Mouse (Mus musculus) liver, embryonic 14.5 days (tissue): ENCODE results near the gene Med27. TPM values are rescaled to one million over a fixed set of nuclear protein-coding genes. Genes with fewer than 3 reads are reported as not detected.

Experiments
- ATAC-seq: fragments of 200-750 bp; cut with Nextera tagmentation; 2 replicates; pipeline ENCODE4 v1.8.0; 2017; ENCODE audit warnings: moderate number of reproducible peaks, mild to moderate bottlenecking, moderate library complexity; ENCODE audit not compliant: insufficient read depth
- DNase-seq, 3 experiments: peaks; one replicate each; pipeline ENCODE4 v3.0.0-alpha.2; 2012 to 2013; ENCODE audit warnings: low read depth in 3 of 3, low spot score in 3 of 3
- H3K27ac ChIP-seq: fragments of 300-500 bp; sonication (generic); 2 replicates; pipeline ENCODE4 v1.5.1; 2014; ENCODE audit warnings: moderate library complexity, mild to moderate bottlenecking, control low read depth, inconsistent platforms
- H3K27me3 ChIP-seq: fragments of 300-500 bp; sonication (generic); 2 replicates; pipeline ENCODE4 v1.6.1; 2014; ENCODE audit warnings: mild to moderate bottlenecking, low read length, moderate library complexity; ENCODE audit not compliant: control insufficient read depth, insufficient read depth
- H3K36me3 ChIP-seq: fragments of 300-500 bp; sonication (generic); replicated peaks from 2 replicates; pipeline ENCODE4 v1.6.1; 2014; ENCODE audit warnings: low read depth; ENCODE audit not compliant: control insufficient read depth, insufficient read depth
- H3K4me1 ChIP-seq, 2 experiments: fragments of 200-500 bp in 1 of 2; fragments of 300-500 bp in 1 of 2; sonication (generic) in 1 of 2; replicated peaks; 2 replicates each; pipeline ENCODE4 v1.6.1; 2012 to 2014; ENCODE audit warnings: antibody characterized with exemption in 1 of 2, inconsistent platforms in 1 of 2, low read length in 1 of 2; ENCODE audit not compliant: control insufficient read depth in 2 of 2, insufficient read depth in 2 of 2
- H3K4me2 ChIP-seq: fragments of 300-500 bp; sonication (generic); 2 replicates; pipeline ENCODE4 v1.6.1; 2014; ENCODE audit warnings: low read depth, mild to moderate bottlenecking, control low read depth, moderate library complexity
- H3K4me3 ChIP-seq, 2 experiments: fragments of 200-500 bp in 1 of 2; fragments of 300-500 bp in 1 of 2; sonication (generic) in 1 of 2; 2 replicates each; pipeline ENCODE4 v1.5.1; 2012 to 2014; ENCODE audit warnings: low read depth in 2 of 2, low read length in 2 of 2, mild to moderate bottlenecking in 2 of 2, control low read depth in 1 of 2, inconsistent platforms in 1 of 2, moderate library complexity in 1 of 2; ENCODE audit not compliant: insufficient read depth in 1 of 2
- H3K9ac ChIP-seq: fragments of 300-500 bp; sonication (generic); replicated peaks from 2 replicates; pipeline ENCODE4 v1.6.1; 2014; ENCODE audit warnings: mild to moderate bottlenecking, control low read depth, moderate library complexity
- H3K9me3 ChIP-seq: fragments of 300-500 bp; sonication (generic); 2 replicates; pipeline ENCODE4 v1.6.1; 2016; ENCODE audit warnings: low read length, mixed read lengths; ENCODE audit not compliant: control insufficient read depth
- CTCF ChIP-seq: IDR thresholded peaks from 2 replicates; pipeline ENCODE4 v1.5.1; 2016; ENCODE audit warnings: antibody characterized with exemption, low read depth, control low read depth
- EP300 ChIP-seq: IDR thresholded peaks from 2 replicates; pipeline ENCODE4 v1.6.1; 2016; ENCODE audit warnings: antibody characterized with exemption, low read depth
- WGBS: fragments of 180-500 bp; shearing (Covaris S2); extraction: QIAGEN DNeasy Blood & Tissue Kit; methylation state at CpG from one replicate; pipeline ENCODE4 v1.1.7; 2014; ENCODE audit not compliant: insufficient replicate concordance; 5-methylcytosine and 5-hydroxymethylcytosine counted together
- polyA plus RNA-seq, 2 experiments: library from polyadenylated mRNA; depleted of rRNA in 1 of 2; stranded (reverse) in 1 of 2; unstranded in 1 of 2; fragments of >200 nt; fragmentation: Nextera tagmentation in 1 of 2; extraction: Ambion mirVana in 1 of 2; gene quantifications; 2 replicates each; pipeline versions ENCODE4 v1.2.1 to v1.2.3; 2012 to 2014

Med27 gene
- polyA plus RNA-seq, 2 experiments = 15.0 to 16.5 TPM

DNA sequence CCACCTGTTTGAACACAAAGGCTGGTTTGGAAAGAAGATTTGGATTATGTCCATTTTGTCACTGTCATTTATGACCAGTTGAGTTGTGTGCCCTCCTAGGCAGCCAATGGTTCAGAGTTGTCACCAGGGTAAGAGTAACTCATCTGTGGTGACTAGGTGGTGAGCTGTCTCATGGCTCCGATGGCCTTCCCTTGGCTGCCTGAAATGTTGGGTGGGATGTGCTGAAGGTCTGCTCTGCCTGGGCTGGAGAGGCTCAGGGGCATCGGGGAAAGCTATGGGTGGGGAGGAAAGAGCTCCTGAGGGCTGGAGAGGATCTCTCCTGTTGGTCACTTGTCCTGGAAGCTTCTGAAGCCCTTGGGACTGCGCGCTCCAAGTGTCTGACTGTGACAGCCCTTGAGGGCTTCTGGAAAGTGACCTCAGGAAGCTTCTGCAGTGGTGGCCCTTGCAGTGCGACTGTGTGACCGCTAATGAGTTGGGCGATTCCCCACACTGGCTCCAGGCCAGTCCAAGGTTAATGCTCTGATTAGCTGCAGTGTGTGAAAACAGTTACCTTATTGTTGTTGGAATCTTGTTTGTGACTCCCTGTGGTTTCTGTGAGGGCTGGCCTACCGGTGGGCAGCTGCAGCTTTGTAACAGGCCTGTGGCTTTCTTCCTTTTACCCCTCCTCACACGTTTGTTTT lies 12.2 kb downstream of the Med27 start:
- no peaks in the 10 kb centered on the region for H3K36me3 ChIP-seq
- TF ChIP-seq CTCF (no peak), EP300 (no peak)
- no peak for DNase-seq
- WGBS = 58% methylated on average over 9 of the region's 9 CpGs
- H3K4me3 ChIP-seq = no peak overlapping the region
- ATAC-seq = no peak
- H3K9ac ChIP-seq = no peak overlapping the region
- H3K4me1 ChIP-seq = no peaks in the 10 kb centered on the region
- H3K27me3 ChIP-seq = no peaks in the 10 kb centered on the region
- H3K4me2 ChIP-seq = no peak overlapping the region
- no peak overlapping the region for H3K27ac ChIP-seq
- no peaks in the 10 kb centered on the region for H3K9me3 ChIP-seq

DNA sequence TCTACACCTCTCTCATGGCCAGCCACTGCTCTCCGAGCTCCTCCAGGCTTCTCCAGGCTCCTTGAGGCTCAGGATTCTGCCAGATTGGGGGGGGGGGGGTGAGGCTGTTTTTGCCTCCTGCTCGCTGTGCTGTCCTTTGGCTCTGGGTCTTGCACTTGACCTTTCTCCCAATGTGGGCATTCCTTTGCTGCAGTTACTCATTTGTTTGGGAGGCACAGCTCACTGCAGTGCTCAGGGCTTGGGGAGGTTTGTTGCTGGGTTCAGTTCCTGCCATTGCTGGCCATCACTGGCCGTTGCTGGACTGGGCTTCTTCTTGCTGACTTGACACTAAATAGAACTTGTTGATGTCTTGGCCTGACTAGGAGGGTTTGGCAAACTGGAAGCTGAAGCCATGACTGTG lies 14.3 kb downstream of the Med27 start:
- TF ChIP-seq EP300 (no peak), CTCF (no peak)
- no peak overlapping the region for H3K4me3 ChIP-seq
- H3K27ac ChIP-seq = no peak overlapping the region
- 64% methylated on average over 3 of the region's 3 CpGs for WGBS
- H3K27me3 ChIP-seq = no peaks in the 10 kb centered on the region
- no peak overlapping the region for H3K4me2 ChIP-seq
- no peaks in the 10 kb centered on the region for H3K9me3 ChIP-seq
- no peak for DNase-seq
- H3K36me3 ChIP-seq = no peaks in the 10 kb centered on the region
- no peak for ATAC-seq
- no peak overlapping the region for H3K9ac ChIP-seq
- no peaks in the 10 kb centered on the region for H3K4me1 ChIP-seq

DNA sequence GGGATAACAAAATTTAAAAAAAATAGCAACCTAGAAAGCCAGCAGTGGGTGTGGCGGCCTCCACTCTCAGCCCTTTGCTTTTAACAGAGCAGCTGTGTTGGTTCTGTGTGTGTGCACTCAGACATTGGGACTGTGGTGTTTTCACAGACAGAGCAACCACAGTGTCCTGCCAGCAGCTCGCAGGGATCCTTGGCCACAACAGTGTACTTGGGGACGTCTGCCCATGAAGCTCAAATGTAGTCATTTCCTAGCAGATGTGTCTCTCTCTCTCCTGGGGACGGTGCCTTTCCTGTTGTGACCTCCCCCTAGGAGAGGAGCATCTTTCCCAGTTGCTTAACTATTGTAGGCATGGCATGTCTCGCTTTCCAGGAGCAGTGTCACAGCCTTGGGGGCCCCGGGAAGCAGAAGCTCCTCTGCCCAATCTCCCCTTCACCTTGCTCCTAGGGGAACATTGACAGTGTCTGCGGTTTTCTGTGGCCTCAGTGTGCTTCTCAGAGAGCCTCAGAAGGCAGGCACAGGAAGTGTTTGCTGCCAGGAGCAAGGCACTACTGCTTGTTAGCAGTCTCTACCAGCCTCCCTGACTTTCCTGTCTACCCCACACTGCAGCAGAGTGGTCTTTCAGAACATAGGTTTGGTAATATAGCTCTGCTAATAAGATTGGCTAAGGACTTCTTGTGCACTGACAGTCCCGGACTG lies 18.5 kb downstream of the Med27 start:
- Histone ChIP-seq H3K27ac (no peak overlapping the region), H3K9ac (no peak overlapping the region), H3K4me3 (no peak overlapping the region), H3K4me2 (no peak overlapping the region), H3K4me1 (no peaks in the 10 kb centered on the region), H3K36me3 (no peaks in the 10 kb centered on the region), H3K27me3 (no peaks in the 10 kb centered on the region), H3K9me3 (no peaks in the 10 kb centered on the region)
- TF ChIP-seq CTCF = no peak
- no peak for TF ChIP-seq EP300
- no peak for DNase-seq
- ATAC-seq = no peak
- 58% methylated on average over 8 of the region's 8 CpGs for WGBS

DNA sequence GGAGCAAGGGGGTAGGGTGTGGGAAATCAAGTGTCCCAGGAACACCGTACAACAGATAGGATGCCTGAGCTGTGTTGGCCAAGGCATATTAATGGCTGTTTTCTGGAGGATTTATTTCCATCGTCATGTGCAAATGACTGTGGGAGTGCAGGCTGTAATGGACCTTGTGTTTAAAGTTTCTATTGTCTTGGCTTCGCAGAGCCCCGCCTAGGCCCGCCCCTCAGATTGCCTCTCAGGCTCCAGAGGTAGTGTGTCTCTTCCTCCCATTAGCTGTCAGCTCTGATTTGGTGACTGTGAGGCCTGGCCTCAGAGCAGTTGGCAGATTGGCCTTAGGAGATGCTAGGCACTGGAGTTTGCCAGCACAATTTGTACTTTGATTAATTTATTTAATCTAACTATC lies 22.1 kb downstream of the Med27 start:
- ATAC-seq = no peak
- TF ChIP-seq CTCF (no peak), EP300 (no peak)
- no peak overlapping the region for H3K27ac ChIP-seq
- no peak overlapping the region for H3K4me2 ChIP-seq
- H3K9ac ChIP-seq = no peak overlapping the region
- no peaks in the 10 kb centered on the region for H3K4me1 ChIP-seq
- 78% methylated on average over 5 of the region's 5 CpGs for WGBS
- H3K36me3 ChIP-seq = no peaks in the 10 kb centered on the region
- no peak overlapping the region for H3K4me3 ChIP-seq
- H3K9me3 ChIP-seq = no peaks in the 10 kb centered on the region
- DNase-seq = no peak
- no peaks in the 10 kb centered on the region for H3K27me3 ChIP-seq

DNA sequence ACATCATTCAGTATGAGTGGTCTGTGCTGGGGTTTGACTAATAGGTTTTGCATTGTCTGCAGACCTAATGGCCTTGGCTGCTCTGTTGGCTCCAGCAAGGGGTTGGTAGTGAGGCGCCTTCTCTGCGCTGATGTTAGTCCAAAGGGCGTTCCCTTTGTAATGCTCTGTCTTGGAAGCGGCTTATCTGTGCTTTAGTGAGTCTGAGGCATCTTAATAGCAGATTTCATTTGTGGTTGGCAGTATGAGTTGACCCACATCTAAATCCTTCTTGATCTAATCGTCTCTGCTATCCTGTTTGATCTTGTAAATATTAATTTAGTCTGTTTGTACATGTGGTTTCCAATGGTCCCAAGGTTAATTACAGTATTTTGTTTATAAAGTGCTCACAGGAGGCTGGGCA lies 25.6 kb downstream of the Med27 start:
- 74% methylated on average over 5 of the region's 5 CpGs for WGBS

More for the DNA sequence above, 25.6 kb downstream of the Med27 start:
- no peaks in the 10 kb centered on the region for H3K4me1 ChIP-seq
- no peak overlapping the region for H3K9ac ChIP-seq
- H3K9me3 ChIP-seq = no peaks in the 10 kb centered on the region
- DNase-seq (no peak), ATAC-seq (no peak)
- H3K27me3 ChIP-seq = no peaks in the 10 kb centered on the region
- H3K36me3 ChIP-seq = no peaks in the 10 kb centered on the region
- H3K4me3 ChIP-seq = no peak overlapping the region
- no peak overlapping the region for H3K27ac ChIP-seq
- no peak overlapping the region for H3K4me2 ChIP-seq
- TF ChIP-seq EP300 = no peak
- no peak for TF ChIP-seq CTCF
